Mouse (Mus musculus) forebrain, embryonic 10.5 days (tissue): ENCODE measurements around the gene Cenpm. TPM values are rescaled to one million over a fixed set of nuclear protein-coding genes. Genes with fewer than 3 reads are reported as not detected.

ENCODE experiments used
- DNase-seq: peaks from one replicate; pipeline ENCODE4 v3.0.0-alpha.2; 2017; ENCODE audit warnings: low spot score; ENCODE audit errors: extremely low spot score
- H3K27ac ChIP-seq: fragments of 300-500 bp; sonication (generic); 2 replicates; pipeline ENCODE4 v1.5.1; 2016; ENCODE audit warnings: mild to moderate bottlenecking
- H3K27me3 ChIP-seq: fragments of 300-500 bp; sonication (generic); 2 replicates; pipeline ENCODE4 v1.6.1; 2016; ENCODE audit warnings: mild to moderate bottlenecking; ENCODE audit not compliant: poor library complexity, severe bottlenecking
- H3K36me3 ChIP-seq: fragments of 300-500 bp; sonication (generic); replicated peaks from 2 replicates; pipeline ENCODE4 v1.6.1; 2016; ENCODE audit warnings: mild to moderate bottlenecking, moderate library complexity
- H3K4me1 ChIP-seq: fragments of 300-500 bp; sonication (generic); 2 replicates; pipeline ENCODE4 v1.6.1; 2016
- H3K4me3 ChIP-seq: fragments of 300-500 bp; sonication (generic); 2 replicates; pipeline ENCODE4 v1.5.1; 2016; ENCODE audit warnings: mild to moderate bottlenecking, moderate library complexity
- H3K9me3 ChIP-seq: fragments of 300-500 bp; sonication (generic); 2 replicates; pipeline ENCODE4 v1.6.1; 2016; ENCODE audit warnings: mild to moderate bottlenecking, moderate library complexity
- WGBS: fragments of 180-500 bp; shearing (Covaris S2); methylation state at CpG from one replicate; pipeline ENCODE4 v1.1.7; 2016; 5-methylcytosine and 5-hydroxymethylcytosine counted together
- polyA plus RNA-seq: library from polyadenylated mRNA; unstranded; fragments of >200 nt; fragmentation: Nextera tagmentation; extraction: Ambion mirVana; gene quantifications from 2 replicates; pipeline ENCODE4 v1.2.1, GENCODE M21; 2016

Cenpm gene
- polyA plus RNA-seq, 1 experiment from 2014 or later = 97.3 TPM

GRCm38 (mm10) chr15:82235661-82236060, 8.9 kb downstream of the Cenpm start:
- Histone ChIP-seq H3K27me3 (no peaks in the 10 kb centered on the region), H3K27ac (no peak overlapping the region), H3K4me3 (no peak overlapping the region), H3K9me3 (no peaks in the 10 kb centered on the region), H3K36me3 (peaks cover 57% of the 10 kb centered on the region), H3K4me1 (peaks cover 6% of the 10 kb centered on the region; the same call in 1 of the 2 replicates)
- WGBS = 74% methylated on average over 10 of the region's 10 CpGs
- DNase-seq = no peak

- peaks cover 22% of the 10 kb centered on the region for H3K4me1 ChIP-seq
- H3K4me3 ChIP-seq = no peak overlapping the region
- DNase-seq = no peak
- H3K27ac ChIP-seq = no peak overlapping the region
- peaks cover 34% of the 10 kb centered on the region for H3K36me3 ChIP-seq
- no peaks in the 10 kb centered on the region for H3K9me3 ChIP-seq
- H3K27me3 ChIP-seq = 0 out of 2 replicates have a peak, but pooled peaks cover 3% of the 10 kb centered on the region
- WGBS = 73% methylated on average over 4 of the region's 4 CpGs
These were observed 11.9 kb downstream of the Cenpm start for GRCm38 (mm10) chr15:82232651-82233050.

- no peak for DNase-seq
- 69% methylated on average over 11 of the region's 11 CpGs for WGBS
- Histone ChIP-seq H3K27ac (no peak overlapping the region), H3K4me3 (no peak overlapping the region), H3K27me3 (0 out of 2 replicates have a peak, but pooled peaks cover 4% of the 10 kb centered on the region), H3K9me3 (no peaks in the 10 kb centered on the region), H3K4me1 (peaks cover 22% of the 10 kb centered on the region), H3K36me3 (peaks cover 28% of the 10 kb centered on the region)
These were observed 12.8 kb downstream of the Cenpm start for GRCm38 (mm10) chr15:82231591-82232378.

- Histone ChIP-seq H3K4me1 (peaks cover 20% of the 10 kb centered on the region), H3K27me3 (peaks cover 10% of the 10 kb centered on the region), H3K9me3 (no peaks in the 10 kb centered on the region), H3K27ac (0 out of 2 replicates have a peak overlapping the region, but pooled peaks have one; percentile 57), H3K4me3 (no peak overlapping the region), H3K36me3 (peaks cover 27% of the 10 kb centered on the region)
- no peak for DNase-seq
- WGBS = 85% methylated on average over 4 of the region's 4 CpGs
These were observed 13.4 kb downstream of the Cenpm start for GRCm38 (mm10) chr15:82231100-82231499.

- DNase-seq = no peak
- Histone ChIP-seq H3K36me3 (peaks cover 27% of the 10 kb centered on the region), H3K27me3 (peaks cover 19% of the 10 kb centered on the region), H3K9me3 (no peaks in the 10 kb centered on the region), H3K4me1 (peaks cover 22% of the 10 kb centered on the region), H3K4me3 (no peak overlapping the region), H3K27ac (peak overlapping the region; percentile 57)
- WGBS = 71% methylated on average over 6 of the region's 6 CpGs
These were observed 14.4 kb downstream of the Cenpm start for GRCm38 (mm10) chr15:82230098-82230611.

GRCm38 (mm10) chr15:82229542-82230045, 15.0 kb downstream of the Cenpm start:
- Histone ChIP-seq H3K27ac (peak overlapping the region; percentile 57), H3K4me3 (no peak overlapping the region), H3K9me3 (no peaks in the 10 kb centered on the region), H3K36me3 (peaks cover 23% of the 10 kb centered on the region), H3K27me3 (peaks cover 25% of the 10 kb centered on the region), H3K4me1 (peaks cover 26% of the 10 kb centered on the region)
- WGBS = 46% methylated on average over 11 of the region's 11 CpGs
- no peak for DNase-seq

- Histone ChIP-seq H3K9me3 (no peaks in the 10 kb centered on the region), H3K27me3 (peaks cover 58% of the 10 kb centered on the region), H3K4me1 (peaks cover 48% of the 10 kb centered on the region), H3K4me3 (no peak overlapping the region), H3K36me3 (no peaks in the 10 kb centered on the region), H3K27ac (no peak overlapping the region)
- DNase-seq = no peak
- 89% methylated on average over 5 of the region's 5 CpGs for WGBS
These were observed 18.8 kb downstream of the Cenpm start for GRCm38 (mm10) chr15:82225769-82226168.

GRCm38 (mm10) chr15:82224602-82225215, 19.8 kb downstream of the Cenpm start:
- Histone ChIP-seq H3K36me3 (no peaks in the 10 kb centered on the region), H3K27ac (no peak overlapping the region), H3K4me3 (peak overlapping the region; percentile 50), H3K9me3 (no peaks in the 10 kb centered on the region), H3K27me3 (peaks cover 65% of the 10 kb centered on the region), H3K4me1 (peaks cover 46% of the 10 kb centered on the region)
- 36% methylated on average over 7 of the region's 7 CpGs for WGBS
- DNase-seq = no peak

- Histone ChIP-seq H3K4me3 (peak within 1 kb of the TSS; percentile 50), H3K9me3 (no peaks in the 10 kb centered on the region), H3K36me3 (no peaks in the 10 kb centered on the region), H3K27ac (peak within 1 kb of the TSS; percentile 48; the same call in 1 of the 2 replicates), H3K4me1 (peaks cover 48% of the 10 kb centered on the region), H3K27me3 (peaks cover 63% of the 10 kb centered on the region)
- 2% methylated on average over 43 of the region's 44 CpGs for WGBS
- no peak for DNase-seq
These were observed 20.6 kb downstream of the Cenpm start, which contains the start of gene Tnfrsf13c for GRCm38 (mm10) chr15:82223657-82224601. Gene Tnfrsf13c (minus strand): TSS chr15:82224369.

GRCm38 (mm10) chr15:82223251-82223650, 21.3 kb downstream of the Cenpm start:
- DNase-seq = no peak
- H3K36me3 ChIP-seq = no peaks in the 10 kb centered on the region
- peaks cover 48% of the 10 kb centered on the region for H3K4me1 ChIP-seq
- no peaks in the 10 kb centered on the region for H3K9me3 ChIP-seq
- 62% methylated on average over 7 of the region's 7 CpGs for WGBS
- H3K4me3 ChIP-seq = peak overlapping the region; percentile 50
- H3K27ac ChIP-seq = peak overlapping the region; percentile 48; the same call in 1 of the 2 replicates
- H3K27me3 ChIP-seq = peaks cover 69% of the 10 kb centered on the region

- peaks cover 81% of the 10 kb centered on the region for H3K27me3 ChIP-seq
- peaks cover 63% of the 10 kb centered on the region for H3K4me1 ChIP-seq
- DNase-seq = no peak
- H3K9me3 ChIP-seq = no peaks in the 10 kb centered on the region
- H3K27ac ChIP-seq = peak overlapping the region; percentile 36; the same call in 1 of the 2 replicates
- H3K4me3 ChIP-seq = no peak overlapping the region
- no peaks in the 10 kb centered on the region for H3K36me3 ChIP-seq
- WGBS = 59% methylated on average over 14 of the region's 14 CpGs
These were observed 23.3 kb downstream of the Cenpm start for GRCm38 (mm10) chr15:82221104-82221860.
